Mouse (Mus musculus) testis, adult 10 weeks (tissue): ENCODE measurements around the gene Zpbp. TPM values are rescaled to one million over a fixed set of nuclear protein-coding genes. Genes with fewer than 3 reads are reported as not detected.

Source experiments
- polyA plus RNA-seq: library from polyadenylated mRNA; stranded (reverse); fragments of 350-450 nt; fragmentation: Illumina TruSeq; extraction: RNeasy Lipid Tissue Mini Kit (QIAGEN cat#74804); gene quantifications from one replicate; pipeline ENCODE4 v1.2.3, GENCODE M21; 2014; ENCODE audit warnings: low read depth, low replicate concordance

The Zpbp gene
- 234 TPM for polyA plus RNA-seq

DNA sequence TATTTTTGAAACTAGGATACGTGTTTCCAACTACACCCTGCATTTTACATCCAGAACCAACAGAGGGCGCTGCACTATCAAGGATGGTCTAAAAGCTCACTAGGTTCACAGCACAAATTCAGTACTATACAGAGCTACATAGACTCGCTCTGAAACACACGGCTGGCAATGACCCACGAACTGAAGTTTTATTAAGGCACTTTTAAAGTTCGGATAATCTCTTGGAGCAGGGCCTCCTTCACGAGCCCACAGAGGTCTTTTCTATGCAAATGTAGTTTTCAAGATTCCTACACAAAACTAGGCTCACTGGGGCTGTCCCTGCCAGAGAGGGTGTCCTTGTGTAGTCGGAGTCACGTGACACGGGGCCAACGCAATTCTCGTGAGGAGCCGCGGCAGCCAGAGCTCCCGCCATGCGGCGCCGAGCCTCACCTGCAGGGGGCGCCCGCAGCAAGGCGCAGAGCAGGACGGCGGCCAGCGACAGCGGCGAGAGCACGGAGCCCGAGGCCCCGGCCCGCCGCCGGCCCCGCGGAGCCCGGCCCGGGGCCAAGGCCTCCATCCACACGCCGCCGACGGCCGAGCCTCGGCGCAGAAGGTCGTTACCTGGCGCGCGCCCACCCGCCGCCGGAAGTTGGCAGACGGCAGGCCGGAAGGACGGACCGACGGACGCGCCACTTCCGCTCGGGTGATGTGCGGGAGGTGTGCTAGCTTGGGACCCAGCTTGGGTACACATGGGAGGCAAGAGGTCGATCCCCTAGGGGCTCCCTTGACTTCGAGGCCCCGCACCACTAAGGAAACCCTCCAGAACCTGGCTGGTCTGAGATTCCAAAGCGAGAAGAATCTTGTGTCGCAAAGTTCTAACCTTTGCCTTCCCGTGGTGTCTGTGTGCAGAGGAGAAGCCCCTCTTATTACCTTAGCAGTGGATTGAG is at the start of gene Zpbp, which contains the start of gene Spata48:
Gene Zpbp (minus strand): TSS at position 774 of the 926 bp plus-strand sequence.
Gene Spata48 (plus strand): TSS at position 460 of the 926 bp plus-strand sequence.

Other genes starting within 250 kb of the Zpbp start
- 181 TPM for gene Spata48, start 314 bp downstream of the Zpbp start, polyA plus RNA-seq
- gene 4930512M02Rik, start 165.4 kb upstream of the Zpbp start, polyA plus RNA-seq = 7.2 TPM
- 0.45 TPM for gene Ikzf1, start 222.6 kb upstream of the Zpbp start, polyA plus RNA-seq